Mouse (Mus musculus) natural killer cell, adult 2 months (primary cell): ENCODE measurements at regions not wholly inside any gene's neighbourhood (a gene's known extent, or its start where the extent isn't known, plus 50 kb on each side); places are given as distances from the start of the nearest gene placed in this dataset.
A peak's percentile ranks its signal among the peaks of the same experiment; 100 is the strongest.

Source experiments
- DNase-seq, 2 experiments: peaks; one replicate each; pipeline ENCODE4 v3.0.0; 2022; ENCODE audit warnings: low spot score in 2 of 2

DNA sequence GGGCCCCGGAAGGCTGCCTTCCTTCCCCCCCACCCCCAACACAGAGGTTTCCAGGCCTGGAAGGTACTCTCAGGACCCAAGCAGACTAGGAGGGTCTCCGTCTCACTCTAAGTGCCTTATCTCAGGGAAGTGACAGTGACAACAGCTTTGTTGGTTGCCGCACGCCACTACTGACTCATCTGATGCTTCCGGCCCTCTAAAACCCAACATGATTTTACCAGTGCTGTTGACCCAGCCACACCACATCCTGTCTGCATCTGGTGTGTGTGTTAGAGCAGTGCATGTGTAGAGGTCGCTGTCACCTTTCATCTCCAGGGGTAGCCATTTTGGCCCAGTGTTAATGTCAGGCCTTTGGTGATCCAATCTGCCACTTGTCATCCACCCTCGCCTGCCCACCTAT, 206.5 kb downstream of the Rplp1 start:
- DNase-seq, result peak; percentile 91 to 92

GRCm38 (mm10) chr9:61707296-61707695, 207.0 kb downstream of the Rplp1 start:
- no peak for DNase-seq

DNA sequence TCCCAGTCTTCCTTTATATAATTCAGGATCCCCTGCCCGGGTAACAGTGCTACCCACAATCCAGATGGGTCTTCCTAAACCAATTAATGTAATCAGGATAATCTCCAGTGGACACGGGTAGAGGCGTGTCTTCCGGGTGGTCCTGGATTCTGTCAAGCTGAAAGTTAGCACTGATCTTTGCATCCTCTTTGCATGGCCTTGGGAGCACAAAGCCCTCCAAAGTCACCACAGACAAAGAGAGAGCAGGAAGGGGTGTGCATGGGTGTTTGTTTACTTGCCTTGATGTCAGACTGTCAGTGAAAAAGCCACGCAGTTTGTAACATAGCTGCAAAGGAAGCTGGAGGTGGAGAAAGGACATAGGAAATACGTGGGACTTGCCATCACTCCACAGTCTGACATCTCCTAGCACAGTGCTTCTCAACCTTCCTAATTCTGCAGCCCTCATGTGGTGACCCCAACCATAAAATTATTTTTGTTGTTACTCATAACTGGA, 208.0 kb downstream of the Rplp1 start:
- DNase-seq, result no peak

- DNase-seq, result peak in 1 of 2 experiments; percentile 47
Measured at GRCm38 (mm10) chr9:61705586-61706233, 208.6 kb downstream of the Rplp1 start.

DNA sequence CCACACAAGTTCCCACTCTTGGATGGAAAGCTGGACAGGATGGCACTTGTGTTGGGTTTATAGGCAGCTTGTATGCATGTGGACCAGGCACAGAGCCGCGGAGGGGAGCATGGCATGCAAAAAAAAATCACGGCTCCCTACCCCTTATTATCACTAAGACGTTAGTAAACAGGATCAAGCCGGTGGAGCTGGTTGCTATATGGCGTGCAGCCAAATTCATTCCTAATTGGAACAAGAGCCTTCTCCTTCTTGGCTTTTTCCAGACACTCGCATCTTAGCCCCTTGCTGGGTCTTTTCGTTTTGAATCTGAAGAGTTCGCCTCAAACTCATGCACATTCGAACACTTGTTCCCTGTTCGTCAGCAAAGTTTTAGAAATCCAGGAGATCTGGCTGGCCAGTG, 211.0 kb downstream of the Rplp1 start:
- no peak for DNase-seq

GRCm38 (mm10) chr9:61702280-61702966, 211.9 kb downstream of the Rplp1 start:
- peak; percentile 87 to 90 for DNase-seq

GRCm38 (mm10) chr9:61700576-61700975, 213.8 kb downstream of the Rplp1 start:
- DNase-seq, result no peak

DNA sequence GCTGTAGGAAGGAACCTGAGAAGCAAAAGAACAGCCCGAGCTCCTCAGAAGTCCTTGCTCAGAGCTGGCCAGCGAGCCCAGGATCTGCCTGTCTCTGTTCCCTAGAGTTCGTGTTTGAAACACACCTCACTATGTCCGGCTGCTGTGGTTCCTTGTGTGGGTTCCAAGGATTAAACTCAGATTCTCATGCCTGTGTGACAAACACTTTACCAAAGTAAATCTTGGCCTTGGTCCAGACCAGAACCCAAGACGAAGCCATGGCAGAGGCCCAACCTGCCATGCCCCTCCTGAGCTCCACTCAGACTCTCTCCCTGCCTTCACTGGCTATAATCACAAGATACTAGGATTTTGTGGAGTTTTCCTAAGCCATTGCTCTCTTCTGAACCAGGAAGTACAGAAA, 214.7 kb downstream of the Rplp1 start:
- no peak for DNase-seq

- DNase-seq, result peak; percentile 71 to 83
Measured at GRCm38 (mm10) chr9:61697959-61698358, 216.4 kb downstream of the Rplp1 start.

DNA sequence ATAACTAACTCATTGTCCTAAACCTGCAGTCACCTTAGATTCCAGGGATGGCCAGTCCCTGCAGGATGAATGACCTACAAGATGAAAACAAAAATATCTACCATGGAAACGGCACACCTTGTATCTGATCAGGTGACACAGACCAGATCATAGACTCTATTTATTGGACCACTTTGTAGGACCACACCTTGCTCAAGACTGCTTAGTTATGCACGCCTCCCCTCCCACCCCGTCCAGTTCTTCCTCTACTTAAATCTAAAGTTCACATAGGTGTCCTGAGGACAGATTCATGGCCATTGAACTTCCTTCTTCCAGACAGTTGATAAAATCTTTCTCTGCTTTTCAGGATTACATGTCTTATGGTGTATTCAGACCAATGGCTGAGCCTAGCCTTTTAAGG, 217.5 kb downstream of the Rplp1 start:
- no peak for DNase-seq

DNA sequence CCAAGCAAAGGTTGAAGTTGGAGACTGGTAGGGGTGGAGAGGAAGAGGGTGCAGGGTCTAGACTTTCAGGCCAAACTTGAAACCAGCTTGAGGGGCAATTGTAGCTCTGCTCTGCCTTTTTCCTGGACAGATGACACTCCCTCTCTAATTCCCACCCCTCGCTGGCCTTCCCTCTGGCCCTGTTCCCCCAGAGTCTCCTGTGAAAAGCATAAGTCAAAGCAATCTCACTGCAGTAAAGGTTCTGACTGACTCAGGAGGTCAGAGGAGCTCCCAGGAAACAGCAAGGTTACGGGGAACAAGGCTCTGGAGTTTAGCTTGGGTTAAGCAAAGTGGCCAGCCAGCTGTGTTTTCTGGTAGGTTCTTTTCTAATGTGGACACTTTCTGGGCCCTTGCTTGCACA, 218.5 kb downstream of the Rplp1 start:
- no peak for DNase-seq

GRCm38 (mm10) chr9:61695381-61695791, 219.0 kb downstream of the Rplp1 start:
- DNase-seq, result peak; percentile 61

DNA sequence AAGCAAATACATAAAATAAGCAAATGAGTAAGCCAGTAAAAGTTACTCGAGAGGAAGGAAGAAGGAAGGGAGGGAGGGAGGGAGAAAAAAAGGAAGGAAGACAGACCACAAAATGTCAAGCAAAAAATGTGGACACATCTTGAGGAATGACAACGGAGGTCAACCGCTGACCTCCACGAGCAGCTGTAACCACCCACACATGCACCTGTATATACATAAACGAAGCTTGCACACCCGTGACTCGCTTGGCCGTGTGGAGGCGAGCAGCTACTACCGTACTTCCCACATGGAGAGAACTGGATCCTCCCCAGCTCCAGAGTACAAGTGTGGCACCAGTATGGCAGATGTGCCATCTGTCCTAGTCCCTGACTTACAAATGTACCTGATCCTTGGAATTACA, 220.1 kb downstream of the Rplp1 start:
- DNase-seq, result no peak

DNA sequence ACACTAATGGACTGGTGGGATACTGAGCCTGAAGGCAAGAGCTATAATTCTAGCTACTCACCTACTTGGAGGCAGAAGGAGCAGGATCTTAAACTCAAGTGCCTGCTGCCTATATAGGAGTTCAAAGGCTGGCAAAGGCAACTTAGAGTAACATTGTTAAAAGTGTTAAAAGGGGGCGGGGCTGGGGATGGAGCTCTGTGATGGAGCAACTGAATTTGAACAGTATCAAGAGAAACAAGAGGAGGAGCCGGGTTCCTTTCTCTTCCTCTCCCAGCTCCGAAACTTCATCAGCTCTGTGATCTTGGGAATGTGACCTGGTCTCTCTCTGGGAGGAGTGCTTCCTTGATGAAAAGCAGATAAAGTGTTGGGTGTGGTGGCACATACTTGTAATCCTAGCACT, 223.6 kb downstream of the Rplp1 start:
- DNase-seq, result no peak

GRCm38 (mm10) chr9:61689939-61690338, 224.4 kb downstream of the Rplp1 start:
- no peak for DNase-seq

DNA sequence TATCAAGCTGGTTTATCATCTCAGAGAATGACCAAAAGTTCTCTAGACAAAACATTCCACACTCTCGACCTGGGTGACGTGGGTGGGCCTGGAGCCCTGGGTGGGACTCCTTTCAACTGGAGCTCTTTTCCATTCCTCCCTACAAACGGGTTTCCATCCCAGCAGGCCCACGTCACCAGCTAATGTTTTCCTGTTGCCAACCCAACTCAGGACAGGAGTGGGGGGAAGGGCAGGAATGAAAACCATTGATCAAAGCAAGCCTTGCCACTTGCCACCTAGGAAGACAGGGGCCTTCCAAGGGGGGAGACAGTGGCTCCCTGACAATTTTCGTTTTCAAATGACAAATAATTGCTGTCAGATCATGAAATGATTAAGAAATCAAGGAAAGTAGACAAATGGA, 224.8 kb downstream of the Rplp1 start:
- no peak for DNase-seq

- no peak for DNase-seq
Measured at GRCm38 (mm10) chr9:61683557-61683956, 230.8 kb downstream of the Rplp1 start.

DNA sequence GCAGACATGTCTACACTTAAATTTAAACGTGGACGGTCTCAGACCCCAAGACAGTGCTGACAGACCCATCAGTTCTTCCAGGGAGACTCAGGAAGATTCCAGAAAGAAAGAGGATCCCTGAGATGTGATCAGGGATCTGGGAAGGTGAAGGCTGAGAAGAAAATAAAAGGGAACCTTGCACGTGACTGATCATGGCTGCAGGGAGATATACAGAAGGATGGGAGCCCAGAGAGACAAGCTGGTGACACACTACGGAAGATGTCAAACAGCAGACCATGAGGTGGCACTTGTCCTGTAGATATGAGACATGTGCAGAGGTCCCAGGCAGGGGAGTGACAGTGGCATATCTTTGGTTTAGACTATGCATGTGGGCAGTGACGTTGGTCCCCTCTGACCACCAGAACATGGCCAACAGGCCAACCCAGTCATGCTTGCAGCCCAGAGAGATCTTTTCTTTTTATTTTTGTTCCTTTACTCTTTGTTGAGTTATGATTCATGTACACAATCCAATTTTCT, 231.5 kb downstream of the Rplp1 start:
- DNase-seq, result peak; percentile 39 to 57

DNA sequence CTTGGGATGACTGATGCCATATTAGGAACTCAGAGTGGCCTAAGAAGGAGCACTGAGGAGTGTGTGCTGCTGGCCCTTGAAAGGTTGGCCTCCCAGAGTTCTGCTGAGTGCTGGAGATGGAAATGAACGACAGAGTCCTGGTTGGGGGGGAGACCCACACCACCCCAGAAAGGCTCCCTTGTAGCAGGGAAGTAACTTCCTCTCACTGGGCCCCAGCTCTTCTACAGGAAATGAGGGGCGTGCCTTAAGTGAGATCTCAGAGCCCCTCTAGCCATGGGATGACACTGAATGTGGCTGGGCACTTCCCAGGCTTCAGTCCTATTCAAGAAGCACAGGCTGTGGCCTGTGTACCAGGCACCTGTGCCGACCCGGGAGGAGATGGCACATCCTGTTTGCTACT, 232.0 kb downstream of the Rplp1 start:
- no peak for DNase-seq

DNA sequence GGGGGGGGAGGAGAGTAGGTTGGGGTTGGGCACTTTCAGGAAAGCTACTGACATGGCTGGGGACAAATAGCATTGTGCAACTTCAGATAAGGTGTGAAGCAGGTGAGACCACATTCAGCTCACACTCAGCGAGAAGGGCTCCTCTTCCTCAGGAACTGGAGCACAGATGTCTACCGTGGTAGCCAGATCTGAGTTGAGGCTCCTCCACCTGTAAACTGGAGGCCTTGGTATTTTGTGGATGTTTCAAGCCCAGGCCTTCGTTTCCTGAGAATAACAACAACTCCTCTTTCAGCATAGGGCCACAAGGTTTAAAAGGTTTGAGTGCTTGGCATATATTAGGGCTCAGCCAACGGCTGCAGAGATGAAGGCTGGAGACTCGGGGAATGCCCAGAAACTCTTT, 232.9 kb downstream of the Rplp1 start:
- DNase-seq, result no peak

GRCm38 (mm10) chr9:61680911-61681311, 233.4 kb downstream of the Rplp1 start:
- peak; percentile 65 to 71 for DNase-seq

GRCm38 (mm10) chr9:61679686-61680085, 234.7 kb downstream of the Rplp1 start:
- DNase-seq, result peak; percentile 91 to 93

DNA sequence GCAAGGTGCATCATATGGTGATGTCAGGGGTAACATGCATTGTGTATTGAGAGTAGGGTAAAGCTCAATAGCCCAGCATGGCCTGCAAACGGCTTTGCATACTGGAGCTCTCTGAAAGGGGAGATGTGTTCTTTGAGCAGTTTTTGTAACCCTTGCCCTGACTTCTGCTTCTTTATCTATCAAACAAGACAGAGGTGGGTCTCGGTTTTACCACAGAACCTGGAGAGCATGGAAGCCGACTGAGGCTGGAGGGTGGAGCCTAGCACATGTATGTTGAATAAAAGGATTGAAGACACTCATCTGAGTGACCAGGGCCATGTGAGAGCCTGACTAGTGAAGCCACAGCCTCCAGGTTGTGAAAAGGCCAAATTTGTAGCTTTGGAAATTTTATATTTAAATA, 236.7 kb downstream of the Rplp1 start:
- DNase-seq, result no peak
